ENCODE assay signal across 8 mouse cellular contexts in genomic region chrX:150812787-150813298, GRCm38 (mm10). TPM values are rescaled to one million over a fixed set of nuclear protein-coding genes. Genes with fewer than 3 reads are reported as not detected.
A peak's percentile ranks its signal among the peaks of the same experiment; 100 is the strongest.
DNase-seq lines count a peak whose midpoint lies in the region; ATAC-seq lines count a peak whose summit lies in the region.

No protein-coding gene starts in this region.

- H3K36me3 ChIP-seq in hindbrain, embryonic 15.5 days = peaks cover 23% of the 10 kb centered on the region

- ATAC-seq in hindbrain, embryonic 15.5 days (ENCODE audit: low FRiP score, low read depth) = peak; percentile 96

- DNase-seq in WW6 (ENCODE audit: low read depth, low spot score) = peak; percentile 77
- DNase-seq in cerebellum, postnatal 25 days = peak; percentile 83 to 91
- DNase-seq in gastrocnemius, adult 18-20 months (ENCODE audit: low spot score) = peak; percentile 87
- DNase-seq in layer of hippocampus, postnatal 36 days = peak; percentile 79 to 80
- DNase-seq in lung, postnatal 25 days (ENCODE audit: low spot score) = peak; percentile 89
- DNase-seq in retina, embryonic 14.5 days (ENCODE audit: low spot score) = peak; percentile 96
- DNase-seq in thymus, postnatal 36 days = peak; percentile 84 to 90

- H3K4me3 ChIP-seq in hindbrain, embryonic 15.5 days = peak overlapping the region; percentile 49

- 19% methylated on average over 20 of the region's 24 CpGs for WGBS in hindbrain, embryonic 15.5 days

- peak overlapping the region; percentile 87 for H3K27ac ChIP-seq in hindbrain, embryonic 15.5 days (replicated peaks)

- no peaks in the 10 kb centered on the region for H3K9me3 ChIP-seq in hindbrain, embryonic 15.5 days

- H3K27me3 ChIP-seq in hindbrain, embryonic 15.5 days = no peaks in the 10 kb centered on the region

- H3K4me2 ChIP-seq in hindbrain, embryonic 15.5 days = peak overlapping the region; percentile 56

- H3K4me1 ChIP-seq in hindbrain, embryonic 15.5 days (replicated peaks) = peaks cover 9% of the 10 kb centered on the region; the same call in 1 of the 2 replicates

- peak overlapping the region; percentile 51 for H3K9ac ChIP-seq in hindbrain, embryonic 15.5 days

RNA-seq across cellular contexts. Expression of gene Maged2, which starts 1.3 kb away (rescaled TPM):
- 10 to 100 TPM; 10.7 to 11.6 TPM for total RNA-seq in gastrocnemius, adult 18-20 months (2021)
- polyA plus RNA-seq in hindbrain, embryonic 15.5 days (2015; fragmentation: Nextera tagmentation; extraction: Ambion mirVana) = 488 and 500 TPM in 2 replicates
- 10 to 100 TPM; 42.7 to 43.6 TPM for total RNA-seq in layer of hippocampus, postnatal 36 days (2021)

Comparison
In these comparisons a context has a peak if more than half of its experiments do, and no peak if none do; other contexts are left out.
1. Peak in every context shown above with its lines: DNase-seq, ATAC-seq, H3K4me3 ChIP-seq and H3K27ac ChIP-seq.